Mouse (Mus musculus) embryo, embryonic 9.5 days (tissue): ENCODE results near the gene Usp2.
A peak's percentile ranks its signal among the peaks of the same experiment; 100 is the strongest.

Experiments
- DNase-seq: peaks from one replicate; pipeline ENCODE4 v3.0.0-alpha.2; 2017; ENCODE audit errors: extremely low spot score

The Usp2 gene

DNA sequence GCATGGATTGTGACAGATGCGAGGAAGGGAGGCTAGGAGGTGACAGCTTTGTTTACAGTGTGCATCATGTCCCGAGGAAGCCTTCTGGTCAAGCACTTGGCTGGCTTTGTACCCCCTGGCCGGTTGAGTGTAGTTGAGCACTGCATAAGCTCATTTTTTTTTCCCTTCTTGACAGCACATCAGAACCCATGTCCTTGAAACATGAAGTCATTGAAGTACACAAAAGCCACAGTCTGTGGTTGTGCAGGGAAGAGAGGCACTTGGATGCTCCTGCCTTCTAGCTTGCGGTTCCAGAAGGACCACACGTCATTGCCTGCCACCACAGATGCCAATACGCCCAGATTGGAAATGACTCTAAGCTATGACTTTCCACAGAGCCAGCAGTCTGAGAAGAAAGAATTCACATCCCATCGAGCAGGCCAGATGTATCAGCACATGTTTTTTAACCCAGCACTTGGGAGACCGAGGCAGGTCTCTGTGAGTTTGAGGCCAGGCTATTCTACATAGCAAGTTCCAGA lies 53.2 kb downstream of the Usp2 start:
- no peak for DNase-seq

DNA sequence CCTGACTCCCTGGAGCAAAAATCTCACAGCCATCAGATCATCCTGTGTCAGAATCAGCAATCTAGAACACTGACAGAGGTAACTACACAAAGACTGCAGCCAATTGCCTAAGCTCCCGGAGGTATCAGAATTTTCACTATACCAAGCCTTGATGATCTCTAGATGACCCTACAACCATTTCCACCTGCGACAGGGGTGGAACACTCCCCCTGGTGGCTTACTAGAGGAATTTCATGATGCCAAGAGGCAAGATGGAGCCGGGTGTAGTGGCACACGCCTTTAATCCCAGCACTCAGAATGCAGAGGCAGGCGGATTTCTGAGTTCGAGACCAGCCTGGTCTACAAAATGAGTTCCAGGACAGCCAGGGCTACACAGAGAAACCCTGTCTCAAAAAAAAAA lies 57.5 kb downstream of the Usp2 start:
- no peak for DNase-seq

DNA sequence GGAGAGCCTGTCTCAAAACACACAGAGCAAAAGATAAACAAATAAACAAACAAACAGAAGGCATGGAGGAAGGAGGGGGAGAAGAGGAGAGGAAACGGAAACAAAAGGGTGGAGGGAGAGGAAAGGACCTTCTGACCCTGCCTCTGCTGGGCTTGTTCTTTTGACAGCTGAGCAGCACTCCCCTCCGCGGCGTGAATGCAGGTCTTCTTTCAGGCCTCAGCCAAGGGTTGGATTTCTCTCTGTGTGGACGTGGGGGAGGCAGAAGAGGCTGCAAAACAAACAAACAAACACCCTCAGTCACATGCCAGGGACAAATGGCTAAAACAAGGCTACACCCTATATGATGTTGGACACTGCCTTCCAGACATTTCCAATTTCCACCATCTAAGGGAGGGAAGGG lies 58.2 kb downstream of the Usp2 start:
- no peak for DNase-seq

DNA sequence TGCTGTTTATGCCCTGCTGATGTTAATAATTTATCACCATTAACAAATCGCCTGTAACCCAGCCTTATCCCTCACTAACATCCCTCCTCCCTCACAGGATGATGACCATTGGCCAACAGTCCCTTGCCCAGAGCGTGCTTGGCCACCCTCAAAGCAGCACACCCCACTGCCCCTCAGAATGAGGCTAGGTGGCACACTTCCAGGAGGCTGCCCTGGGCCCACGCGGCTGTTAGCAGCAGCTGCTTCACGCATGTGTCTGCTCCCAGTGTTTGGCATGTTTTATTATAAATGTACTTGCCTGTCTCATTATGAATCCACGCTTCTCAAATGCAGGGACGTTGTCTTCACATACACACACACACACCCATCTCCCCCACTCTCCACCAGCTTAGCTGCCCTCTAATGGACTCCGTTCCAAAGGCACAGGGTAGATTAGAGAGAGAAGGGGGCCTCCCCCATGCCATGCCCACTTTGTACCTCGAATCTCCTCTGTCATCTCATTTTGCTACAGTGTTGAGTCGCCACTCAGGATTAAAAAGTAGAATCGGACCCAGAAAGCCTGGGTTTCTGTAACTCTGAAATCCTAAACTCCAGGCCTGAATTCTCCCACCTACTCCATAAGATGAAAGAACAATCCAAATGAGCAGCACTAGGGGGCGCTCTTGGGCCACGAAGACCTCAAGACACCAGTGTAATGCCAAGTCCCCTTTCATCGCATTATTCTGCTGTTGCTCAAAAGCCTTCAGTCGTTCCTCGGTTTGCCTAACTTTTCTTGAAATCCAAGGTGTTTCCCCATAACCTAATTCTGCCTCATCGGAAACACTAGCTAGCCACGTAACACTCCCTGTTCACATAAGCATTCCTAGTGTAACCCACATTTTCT lies 59.0 kb downstream of the Usp2 start:
- DNase-seq: peak; percentile 85

DNA sequence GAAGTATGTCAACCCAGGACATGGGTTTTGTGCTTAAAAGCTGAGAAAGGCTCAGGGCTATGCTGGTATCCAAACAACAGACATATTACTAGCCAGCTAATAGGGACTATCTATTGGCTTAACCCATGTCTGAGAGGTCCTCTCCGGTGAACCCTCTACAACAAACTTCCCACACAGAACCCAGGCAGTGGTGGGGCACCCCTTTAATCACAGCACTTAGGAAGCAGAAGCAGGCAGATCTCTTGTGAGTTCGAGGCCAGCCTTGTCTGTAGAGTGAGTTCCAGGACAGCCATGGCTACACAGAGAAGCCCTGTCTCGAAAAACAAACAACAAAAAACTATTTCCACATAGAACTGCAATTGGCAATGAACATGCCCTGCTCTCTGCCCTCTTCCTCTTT lies 59.9 kb downstream of the Usp2 start:
- DNase-seq: no peak

DNA sequence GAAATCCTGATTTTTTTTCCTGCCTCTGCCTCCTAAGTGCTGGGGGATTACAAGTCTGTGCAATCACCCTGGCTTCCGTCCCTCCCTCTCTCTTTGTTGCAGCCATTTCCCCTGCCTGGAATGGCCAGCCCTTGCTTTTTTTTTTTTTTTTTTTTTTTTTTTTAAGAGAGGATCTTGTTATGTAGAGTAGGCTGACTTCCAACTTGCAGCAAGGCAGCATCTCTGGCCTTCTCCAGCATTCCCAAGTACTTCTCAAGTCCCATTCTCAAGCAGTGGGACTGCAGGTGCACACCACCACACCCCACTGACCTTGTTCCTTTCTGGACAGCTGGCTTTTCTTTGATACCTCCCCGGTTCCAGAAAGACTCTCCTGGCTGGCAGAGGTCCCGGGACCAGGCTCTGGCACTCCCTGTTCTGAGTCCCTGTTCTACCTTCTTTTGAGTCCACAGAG lies 60.6 kb downstream of the Usp2 start:
- no peak for DNase-seq

DNA sequence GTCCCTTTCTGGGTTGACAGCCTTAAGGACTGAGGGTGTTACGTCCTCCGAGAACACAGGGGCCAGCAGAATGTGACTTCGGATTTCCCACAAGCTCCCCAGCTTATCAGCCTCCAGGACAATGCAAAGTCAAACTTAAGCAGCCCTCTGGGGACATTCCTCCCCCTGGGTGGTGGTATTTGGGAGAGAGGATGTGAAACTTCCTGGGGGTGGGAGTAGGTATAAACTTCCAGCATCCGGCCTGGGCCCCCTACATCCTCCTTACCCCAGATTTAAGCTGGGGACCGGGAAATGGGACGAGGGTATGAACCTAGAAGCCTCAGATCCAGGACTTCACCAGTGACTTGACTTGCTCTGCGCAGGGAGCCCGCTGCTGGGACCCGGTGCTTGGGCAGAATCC lies 62.8 kb downstream of the Usp2 start:
- DNase-seq: no peak

DNA sequence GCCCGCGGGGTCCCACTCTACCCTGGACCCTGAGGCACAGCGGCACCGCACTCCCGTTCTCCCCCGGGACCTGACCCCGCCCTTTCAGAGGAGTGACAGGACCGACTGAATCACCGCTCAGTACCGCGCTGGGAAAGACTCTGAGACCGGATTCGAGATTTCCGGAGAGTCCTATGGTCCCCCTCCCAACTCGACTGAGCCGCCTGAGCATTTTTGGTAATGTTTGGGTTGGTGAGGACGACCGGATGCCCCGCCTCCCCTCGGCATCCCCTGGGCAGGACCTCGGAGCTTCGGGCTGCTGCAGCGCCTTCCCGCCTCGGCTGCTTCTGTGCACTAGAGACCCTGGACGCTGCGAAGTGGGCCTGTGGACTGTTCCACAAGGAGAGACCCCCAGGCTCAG lies 63.2 kb downstream of the Usp2 start:
- peak; percentile 81 for DNase-seq

DNA sequence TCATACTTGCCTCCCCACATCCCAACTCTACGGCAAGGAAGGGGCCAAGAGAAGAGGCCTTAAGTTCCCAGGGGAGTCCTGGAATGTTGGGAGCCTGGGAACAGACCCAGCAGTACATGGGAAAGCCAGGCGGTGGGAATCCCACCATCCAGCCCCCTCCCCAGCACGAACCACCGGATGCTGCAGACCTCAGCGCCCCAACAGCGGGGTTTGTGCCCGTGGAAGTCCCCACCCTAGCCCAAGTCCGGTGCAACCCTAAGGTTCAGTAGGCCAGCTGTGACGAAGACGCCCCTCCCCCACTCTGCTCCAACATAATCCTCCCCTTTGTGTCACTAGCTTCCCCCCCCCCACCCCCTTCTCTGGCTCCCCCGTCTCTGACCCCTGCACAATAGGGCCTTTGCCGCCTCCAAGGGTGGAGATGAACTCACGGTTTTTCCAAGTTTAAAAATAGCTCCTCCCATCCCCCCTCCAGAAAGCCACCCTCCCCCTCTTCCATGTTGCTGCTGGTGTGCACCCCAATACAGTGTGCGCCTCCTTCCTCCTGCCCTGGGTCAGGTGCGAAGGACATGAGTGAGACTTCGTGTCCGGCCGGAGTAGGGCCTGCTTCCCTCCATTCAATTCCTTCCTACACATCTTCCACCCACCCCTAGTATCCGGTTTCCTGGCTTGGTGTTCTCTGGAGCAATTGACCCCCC lies 63.9 kb downstream of the Usp2 start:
- peak; percentile 65 for DNase-seq

DNA sequence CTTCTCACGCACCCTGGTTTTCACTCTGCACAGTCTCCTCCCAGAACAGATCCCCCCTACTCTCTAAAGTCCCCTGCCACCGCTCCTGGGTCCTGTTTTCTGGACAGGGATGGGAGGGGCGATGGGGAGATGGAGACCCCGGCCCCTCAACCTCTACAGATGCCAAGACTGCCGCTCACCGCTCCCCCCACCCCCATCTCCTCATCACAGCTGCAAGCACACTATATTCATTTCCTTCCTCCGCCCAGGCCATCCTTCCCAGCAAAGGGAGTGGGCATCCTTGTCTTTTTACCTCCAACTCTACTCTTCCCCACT lies 64.4 kb downstream of the Usp2 start:
- no peak for DNase-seq

DNA sequence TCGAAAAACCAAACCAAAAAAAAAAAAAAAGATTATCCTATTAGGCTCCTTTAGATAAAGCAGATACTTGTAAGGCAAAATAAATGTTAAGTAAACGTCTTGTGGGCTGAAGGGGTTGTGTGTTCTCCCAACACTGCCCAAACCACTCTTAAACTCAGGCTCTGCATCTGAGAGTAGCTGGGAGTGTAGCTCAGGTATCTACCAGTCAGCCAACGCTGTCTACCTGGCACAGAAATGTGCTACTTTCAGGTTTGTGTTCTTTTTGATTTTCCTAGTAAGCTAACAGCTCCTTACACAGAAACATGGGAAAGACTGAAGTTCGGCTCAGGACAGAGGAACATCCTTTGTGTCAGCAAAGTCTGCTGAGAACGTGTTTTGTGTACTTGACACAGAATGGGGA lies 65.4 kb downstream of the Usp2 start:
- DNase-seq: no peak

DNA sequence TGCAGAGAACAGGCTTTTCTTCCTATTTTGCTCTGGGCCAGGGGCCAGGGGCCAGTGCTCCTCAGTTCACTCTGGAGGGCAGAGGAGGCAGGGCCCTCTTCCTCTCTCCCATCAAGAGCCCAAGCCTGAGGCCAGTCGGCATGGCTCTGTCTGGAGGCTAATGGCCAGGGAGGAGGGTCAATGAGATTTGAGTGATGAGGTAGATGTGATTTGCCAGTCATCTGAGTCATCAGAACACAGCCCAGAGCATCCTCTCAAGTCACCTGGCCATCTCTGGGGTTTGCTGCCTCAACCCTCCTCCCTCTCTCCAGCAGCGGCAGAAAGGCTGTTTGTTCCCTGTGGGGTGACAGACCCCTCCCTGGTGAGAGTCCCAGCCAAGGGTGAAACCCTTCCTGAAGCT lies 66.5 kb downstream of the Usp2 start:
- no peak for DNase-seq

DNA sequence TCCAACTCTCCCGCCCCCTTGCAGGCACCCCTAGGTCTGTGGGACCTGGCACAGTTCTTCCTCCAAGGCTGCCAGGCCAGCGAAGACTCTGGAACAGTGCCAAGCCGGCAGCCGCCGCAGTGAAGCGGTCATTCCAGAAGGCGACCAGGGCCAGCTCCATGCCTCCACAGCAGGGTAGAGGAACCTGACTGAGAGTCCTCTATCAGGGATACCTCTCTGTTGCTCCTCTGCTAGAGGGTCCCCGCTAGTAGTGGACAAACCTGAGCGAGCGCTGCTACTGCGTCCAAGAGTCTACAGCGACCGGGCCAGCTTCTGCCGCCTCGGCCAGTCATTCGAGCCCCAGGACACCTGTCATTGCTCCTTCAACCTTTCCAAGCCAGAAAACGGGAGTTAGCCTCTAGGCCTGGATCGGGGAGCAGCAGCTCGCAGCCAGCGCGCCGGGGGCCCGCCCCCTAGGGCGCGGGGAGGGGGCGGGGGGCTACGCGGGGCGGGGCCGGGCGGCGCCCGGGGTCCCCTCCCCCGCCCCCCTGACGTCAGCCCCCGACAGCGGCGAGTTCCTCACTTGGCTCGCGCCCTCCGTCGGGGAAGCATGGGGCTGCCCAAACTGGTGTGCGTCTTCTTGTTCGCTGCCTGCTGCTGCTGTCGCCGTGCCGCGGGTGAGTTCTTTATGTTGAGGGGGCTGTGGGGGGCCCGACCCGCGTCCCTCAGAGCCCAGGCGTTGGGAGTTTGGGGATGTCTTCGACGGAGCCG lies 67.5 kb downstream of the Usp2 start, which contains the start of gene Mcam:
Mcam (plus strand) TSS at position 369 of the 750 bp plus-strand sequence.
- peak; percentile 69 for DNase-seq

DNA sequence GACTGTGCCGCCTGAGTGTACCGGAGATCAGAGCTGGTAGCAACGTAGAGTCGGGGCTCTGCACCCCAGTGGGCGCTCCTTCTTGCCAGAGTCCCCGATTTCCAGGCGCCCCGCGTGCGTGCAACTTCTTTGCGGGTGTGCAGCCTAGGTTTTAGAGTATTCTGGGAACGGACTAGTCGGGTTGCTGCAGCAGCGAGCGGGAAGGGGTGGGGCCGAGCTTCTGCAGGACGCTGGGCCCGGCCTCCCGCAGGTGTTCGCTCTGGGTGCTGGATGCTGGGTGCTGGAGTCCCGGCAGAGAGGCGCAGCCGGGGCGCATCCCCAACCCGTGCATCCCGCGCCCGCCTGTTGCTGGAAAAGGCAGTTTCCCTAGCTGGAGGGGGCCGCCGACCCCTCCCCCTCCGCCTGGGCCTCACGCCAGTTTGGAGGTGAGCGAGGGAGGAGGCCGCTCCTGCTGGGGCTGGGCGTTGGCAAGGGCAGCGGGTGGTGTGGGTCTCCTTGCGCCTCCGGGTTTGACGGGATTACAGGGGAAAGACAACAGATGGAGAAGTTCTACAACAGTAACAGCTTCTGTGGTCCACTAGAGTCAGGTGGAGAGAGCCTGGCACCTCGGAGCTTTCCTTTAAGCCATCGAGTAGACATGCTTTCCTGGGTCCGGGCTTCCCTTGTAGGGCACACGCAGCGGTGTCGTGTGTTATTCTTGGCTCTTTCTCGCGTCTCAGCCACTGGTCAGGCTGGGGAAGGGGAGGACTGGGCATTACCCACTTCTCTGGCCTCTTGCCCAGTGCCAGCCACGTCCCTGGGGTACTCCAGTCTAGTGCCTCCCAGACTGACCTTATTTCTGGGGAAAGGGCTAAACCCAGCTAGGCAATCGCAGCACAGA lies 68.3 kb downstream of the Usp2 start:
- DNase-seq: no peak

DNA sequence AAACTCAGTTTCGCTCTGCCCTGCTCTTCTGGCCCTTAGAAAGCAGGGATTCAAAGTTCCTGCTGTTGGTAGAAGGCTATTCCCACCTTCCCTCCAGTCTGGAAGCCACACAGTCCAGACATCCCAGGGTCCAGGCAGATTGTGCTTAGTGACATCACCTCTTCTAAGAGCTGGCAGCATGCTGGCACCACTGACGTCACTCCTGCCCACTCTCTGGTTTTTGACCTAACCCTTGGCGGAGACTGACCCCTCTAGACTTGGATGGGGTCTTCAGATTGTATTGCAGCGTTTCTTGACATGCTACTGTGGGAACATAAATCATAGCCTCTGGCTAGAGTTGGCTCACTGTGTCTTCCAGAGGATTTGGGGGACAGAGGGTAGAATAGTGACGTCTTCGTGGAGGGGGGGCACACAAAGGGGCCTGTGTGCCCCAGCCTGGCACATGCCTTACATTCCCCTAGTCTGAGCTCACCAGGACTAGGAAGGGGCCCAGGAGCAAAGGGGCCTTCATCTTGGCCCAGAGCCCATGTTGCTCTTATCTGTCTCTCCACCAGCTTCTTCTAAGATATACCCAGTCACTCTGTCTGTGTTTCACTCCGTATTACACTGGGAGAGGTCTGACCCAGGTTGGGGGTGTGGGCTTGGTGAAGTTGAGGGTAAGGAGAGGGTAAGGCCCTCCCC lies 69.0 kb downstream of the Usp2 start:
- DNase-seq: no peak

DNA sequence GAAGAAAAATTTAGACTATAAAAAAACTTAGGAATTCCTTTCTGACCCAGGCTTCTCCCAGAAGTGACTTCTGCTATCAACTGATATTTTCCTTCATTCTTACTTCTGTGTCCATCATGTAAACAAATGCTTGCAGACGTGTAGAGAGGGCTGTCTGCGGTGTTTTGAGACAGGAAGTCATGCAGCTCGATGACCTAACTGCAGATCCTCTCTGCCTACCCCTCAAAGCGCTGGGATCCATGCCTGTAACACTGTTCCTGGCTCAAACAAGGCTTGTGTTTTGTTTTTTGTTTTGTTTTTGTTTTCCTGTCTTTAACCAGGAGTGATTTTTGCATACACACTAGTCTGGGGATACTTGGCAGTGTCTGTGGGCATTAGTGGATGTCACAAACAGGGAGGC lies 71.0 kb downstream of the Usp2 start:
- no peak for DNase-seq

DNA sequence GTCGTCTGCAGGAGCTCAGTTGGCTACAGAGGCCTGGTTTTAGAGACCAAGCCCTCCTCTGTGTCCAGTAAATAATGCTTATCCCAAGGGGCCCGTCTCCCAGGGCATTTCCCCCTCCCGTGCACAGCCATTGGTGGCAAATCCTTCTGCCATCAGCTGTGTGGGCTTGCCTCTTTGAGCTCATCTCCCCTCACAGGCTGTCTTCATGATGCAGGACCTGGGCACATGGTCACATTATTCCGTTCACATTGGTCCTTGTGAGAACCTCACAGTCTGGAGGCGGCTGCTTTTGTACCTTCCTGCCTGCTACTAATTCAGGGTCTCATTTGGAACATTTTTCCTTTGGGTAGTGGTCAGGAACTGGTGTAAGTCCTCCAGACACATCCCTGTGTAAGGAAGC lies 75.1 kb downstream of the Usp2 start:
- DNase-seq: no peak

DNA sequence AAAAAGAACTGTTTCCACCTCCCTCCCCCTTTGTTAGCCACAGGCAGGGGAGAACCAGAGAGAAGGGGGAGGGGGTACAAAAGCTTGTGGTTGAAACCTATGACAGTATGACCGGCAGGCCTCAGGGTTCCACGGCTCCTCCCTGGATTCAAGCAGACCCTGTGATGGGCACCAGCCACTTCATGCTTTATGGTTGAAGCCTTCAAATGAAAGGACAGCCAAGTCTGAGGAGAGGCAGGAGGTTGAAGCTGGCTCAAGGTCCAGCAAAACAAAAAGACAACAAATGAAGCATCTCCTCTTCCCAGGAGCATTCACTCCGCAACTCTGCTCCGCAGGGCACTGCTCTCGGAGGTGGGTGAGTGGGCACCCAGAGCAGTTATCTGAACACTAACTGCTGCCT lies 76.6 kb downstream of the Usp2 start:
- no peak for DNase-seq

DNA sequence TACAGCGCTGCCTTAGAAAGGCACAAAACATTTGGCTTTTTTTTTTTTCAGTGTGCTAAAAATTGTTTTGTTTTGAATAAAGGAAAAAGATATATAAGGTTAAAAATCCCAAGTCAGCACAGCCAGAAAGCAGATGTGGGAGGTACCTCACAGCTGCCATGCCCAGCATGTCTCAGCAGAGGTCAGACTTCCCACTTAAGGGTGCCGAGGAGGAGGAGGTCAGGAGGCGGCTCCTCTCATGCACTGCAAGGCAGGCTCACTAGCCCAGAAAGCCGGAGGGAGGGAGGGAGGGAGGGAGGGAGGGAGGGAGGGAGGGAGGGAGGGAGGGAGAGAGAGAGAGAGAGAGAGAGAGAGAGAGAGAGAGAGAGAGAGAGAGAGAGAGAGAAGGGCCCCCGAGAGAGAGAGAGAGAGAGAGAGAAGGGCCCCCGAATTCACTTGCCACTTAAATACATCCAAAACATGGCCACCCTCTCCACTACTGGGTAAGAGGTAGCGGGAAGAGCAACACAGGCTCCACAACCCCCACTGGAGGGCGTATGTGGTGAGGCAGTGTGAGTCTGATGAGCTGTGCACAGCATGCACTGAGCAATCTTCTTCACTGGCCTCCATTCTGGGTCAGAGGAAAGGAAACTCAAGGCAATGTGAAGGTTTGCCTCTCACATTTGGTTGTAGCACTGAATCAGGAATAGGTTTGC lies 77.3 kb downstream of the Usp2 start:
- DNase-seq: no peak

DNA sequence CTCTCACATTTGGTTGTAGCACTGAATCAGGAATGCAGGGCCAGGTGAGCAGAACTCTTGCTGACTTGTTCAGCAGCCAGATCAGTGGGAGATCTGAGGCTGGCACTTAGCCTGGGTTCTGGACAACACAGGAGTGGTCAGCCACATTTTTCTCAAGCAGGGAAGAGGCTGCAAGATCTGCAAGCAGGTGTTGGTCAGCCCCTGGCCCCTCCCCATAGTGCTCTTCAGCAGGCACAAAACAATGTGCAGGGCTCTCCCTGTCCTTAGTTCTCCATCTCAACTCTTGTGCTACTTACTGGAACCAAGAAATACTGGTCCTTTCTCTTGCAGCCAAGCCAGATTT lies 77.9 kb downstream of the Usp2 start:
- no peak for DNase-seq
